Mouse (Mus musculus): ENCODE measurements at regions not wholly inside any gene's neighbourhood (a gene's known extent, or its start where the extent isn't known, plus 50 kb on each side); places are given as distances from the start of the nearest gene placed in this dataset.

DNA sequence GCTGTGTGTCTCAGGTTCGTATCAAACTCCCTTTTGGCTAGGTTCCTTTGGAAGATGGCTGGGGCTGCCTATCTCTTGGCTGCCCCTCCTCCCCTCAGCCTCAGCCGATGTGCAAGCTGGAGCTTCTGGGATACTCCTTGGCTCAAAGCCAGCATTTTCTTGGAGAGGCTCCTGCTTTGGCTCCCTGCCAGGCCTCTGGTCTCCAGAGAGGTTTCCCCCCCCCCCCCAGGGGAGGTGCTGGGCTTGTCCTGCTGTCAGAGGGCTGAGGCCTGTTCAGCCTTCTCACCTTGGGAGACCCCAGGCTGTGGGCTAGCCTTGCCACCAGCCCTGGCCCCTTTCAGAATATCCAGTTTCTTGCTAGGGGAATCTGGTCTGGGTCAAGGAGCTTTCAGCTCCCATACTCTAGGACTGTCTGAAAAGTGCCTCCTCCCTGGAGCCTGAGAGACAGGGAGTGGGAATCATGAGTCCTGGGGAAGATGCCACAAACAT, 54.1 kb upstream of the Polg start:
- intact Hi-C loops (cut with DNase I): no loop called here
- DNase-seq (ENCODE audit: low spot score in 2 of 2): peak in 1 of 2 experiments; percentile 84

DNA sequence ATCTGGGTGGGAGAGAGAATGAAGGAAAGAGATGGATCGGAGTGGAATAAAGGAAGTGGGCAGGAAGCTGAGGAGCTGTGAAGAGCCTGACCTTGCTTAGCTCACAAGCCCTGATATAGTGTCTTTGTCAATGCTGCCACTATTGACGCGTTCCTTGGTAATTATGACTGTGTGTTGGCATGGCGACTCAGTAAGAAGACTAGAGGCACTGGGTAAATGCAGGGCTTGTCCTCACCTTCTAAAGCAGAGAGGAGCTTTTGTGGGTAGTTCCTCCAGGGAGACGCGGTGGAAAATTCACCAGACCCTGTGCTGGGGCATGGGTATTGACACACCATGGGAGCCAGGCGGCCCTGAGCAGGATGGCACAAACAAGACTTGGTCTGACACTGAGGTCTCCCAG, 52.8 kb upstream of the Polg start:
- DNase-seq (ENCODE audit: low spot score in 2 of 2): no peak

GRCm38 (mm10) chr7:79517581-79518337, 51.6 kb upstream of the Polg start:
- intact Hi-C loops (cut with DNase I): no loop called here
- DNase-seq (ENCODE audit: low spot score in 2 of 2): peak in 1 of 2 experiments; percentile 18

More for the DNA sequence above, 52.8 kb upstream of the Polg start:
- intact Hi-C loops (cut with DNase I): no loop called here

DNA sequence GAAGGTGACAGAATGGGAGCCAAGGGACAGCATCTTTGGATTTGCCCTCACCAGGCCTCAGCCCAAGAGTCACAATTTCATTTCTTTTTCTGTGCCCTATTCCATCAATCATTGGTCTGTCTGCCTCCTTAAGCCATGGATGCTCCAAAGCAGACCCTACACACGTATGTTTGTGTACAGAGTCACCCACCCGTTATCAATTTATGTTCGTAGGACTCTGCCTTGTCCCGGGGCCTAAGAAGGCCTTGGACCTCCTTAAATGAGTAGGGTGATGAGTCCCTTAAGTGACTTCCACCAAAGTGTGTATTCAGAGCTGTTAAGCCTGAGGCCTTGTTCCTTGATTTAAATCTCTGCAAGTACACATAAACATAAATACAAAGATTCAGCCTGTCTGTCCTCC, 50.1 kb upstream of the Polg start:
- intact Hi-C loops (cut with DNase I): no loop called here
- DNase-seq (ENCODE audit: low spot score in 2 of 2): peak; percentile 9 to 19

Measured in left cerebral cortex, postnatal 25 days (tissue).